Mouse (Mus musculus): Measurements from ENCODE around the gene Papolb.

Papolb gene

DNA sequence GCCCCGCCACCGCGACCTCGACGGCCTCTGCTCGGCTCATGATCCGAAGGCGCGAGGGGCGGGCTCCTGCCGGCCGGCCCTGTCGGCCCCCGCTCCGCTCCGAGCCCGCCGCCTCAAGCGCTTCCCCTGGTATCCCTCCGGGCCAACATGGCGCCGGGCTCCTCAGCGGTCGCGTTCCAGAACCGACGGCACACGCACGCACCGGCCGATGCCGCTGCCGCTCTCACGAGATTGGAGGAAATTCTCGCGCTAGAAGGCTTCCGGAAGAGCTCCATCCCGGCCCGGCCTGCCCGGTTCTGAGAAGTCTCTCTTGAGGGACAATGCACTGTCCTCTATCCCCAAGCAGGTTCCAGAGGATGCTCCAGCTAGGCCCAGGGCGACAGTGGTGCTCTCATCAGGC, at the start of gene Papolb:
TSS of gene Papolb (minus strand) at position 162 of the 400 bp plus-strand sequence.
- DNase-seq (ENCODE audit: low read depth, low spot score) = no peak

GRCm38 (mm10) chr5:142578192-142578591, 48.3 kb upstream of the Papolb start:
- DNase-seq (ENCODE audit: low read depth, low spot score) = no peak

- no peak for DNase-seq (ENCODE audit: low read depth, low spot score)
These were observed 47.0 kb upstream of the Papolb start for GRCm38 (mm10) chr5:142576832-142577231.

- no peak for DNase-seq (ENCODE audit: low read depth, low spot score)
These were observed 44.6 kb upstream of the Papolb start for GRCm38 (mm10) chr5:142574323-142575057.

GRCm38 (mm10) chr5:142564606-142565005, 34.7 kb upstream of the Papolb start:
- DNase-seq (ENCODE audit: low read depth, low spot score) = no peak

GRCm38 (mm10) chr5:142560261-142560660, 30.4 kb upstream of the Papolb start:
- no peak for DNase-seq (ENCODE audit: low read depth, low spot score)

DNA sequence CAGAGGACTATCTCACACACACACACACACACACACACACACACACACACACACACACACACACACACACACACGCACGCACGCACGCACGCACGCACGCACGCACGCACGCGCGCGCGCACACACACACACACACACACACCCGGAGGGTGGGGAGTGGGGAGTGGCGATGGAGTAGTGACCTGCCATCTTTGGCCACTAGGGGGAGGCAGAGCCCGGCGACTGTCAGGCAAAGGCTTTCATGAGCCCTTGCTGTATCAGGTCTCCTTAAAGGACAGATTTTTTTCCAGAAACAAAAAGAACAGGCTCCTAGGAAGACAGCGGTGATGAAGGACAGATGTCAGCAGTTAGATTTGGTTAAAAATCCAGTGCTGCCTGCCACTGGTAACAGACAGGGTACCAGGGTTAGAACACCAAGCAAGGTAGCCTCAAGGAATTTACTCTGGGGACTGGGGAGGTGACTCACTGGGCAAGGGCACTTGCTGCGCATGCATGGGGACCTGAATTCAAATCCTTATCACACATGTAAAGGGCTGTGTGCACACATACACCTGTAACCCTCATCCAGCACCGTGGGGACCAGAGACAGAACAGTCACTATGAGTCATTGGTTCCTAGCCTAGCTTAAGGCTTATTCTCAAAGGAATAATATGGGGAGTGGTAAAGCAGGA, 27.7 kb upstream of the Papolb start:
- peak; percentile 74 for DNase-seq (ENCODE audit: low read depth, low spot score)

GRCm38 (mm10) chr5:142556721-142557120, 26.8 kb upstream of the Papolb start:
- no peak for DNase-seq (ENCODE audit: low read depth, low spot score)

DNA sequence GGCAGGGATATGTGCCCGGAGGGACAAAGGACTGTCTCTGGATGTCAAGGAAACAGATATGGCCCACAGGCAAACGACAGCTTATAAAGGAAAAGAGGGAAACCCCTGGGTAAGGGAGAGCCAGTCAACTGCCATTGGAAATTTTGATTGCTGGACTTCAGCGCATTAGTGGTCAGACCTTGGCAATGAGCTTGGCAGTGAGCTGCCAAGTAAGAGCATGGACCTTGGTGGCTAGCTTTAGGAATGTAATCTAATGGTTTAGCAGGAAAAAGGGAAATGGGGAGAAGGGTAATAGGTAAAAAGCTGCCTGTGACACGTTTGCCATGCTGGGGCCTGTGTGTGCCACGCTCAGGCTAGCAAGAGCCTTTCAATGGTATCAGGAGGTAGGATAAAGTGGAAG, 26.0 kb upstream of the Papolb start:
- DNase-seq (ENCODE audit: low read depth, low spot score) = no peak

DNA sequence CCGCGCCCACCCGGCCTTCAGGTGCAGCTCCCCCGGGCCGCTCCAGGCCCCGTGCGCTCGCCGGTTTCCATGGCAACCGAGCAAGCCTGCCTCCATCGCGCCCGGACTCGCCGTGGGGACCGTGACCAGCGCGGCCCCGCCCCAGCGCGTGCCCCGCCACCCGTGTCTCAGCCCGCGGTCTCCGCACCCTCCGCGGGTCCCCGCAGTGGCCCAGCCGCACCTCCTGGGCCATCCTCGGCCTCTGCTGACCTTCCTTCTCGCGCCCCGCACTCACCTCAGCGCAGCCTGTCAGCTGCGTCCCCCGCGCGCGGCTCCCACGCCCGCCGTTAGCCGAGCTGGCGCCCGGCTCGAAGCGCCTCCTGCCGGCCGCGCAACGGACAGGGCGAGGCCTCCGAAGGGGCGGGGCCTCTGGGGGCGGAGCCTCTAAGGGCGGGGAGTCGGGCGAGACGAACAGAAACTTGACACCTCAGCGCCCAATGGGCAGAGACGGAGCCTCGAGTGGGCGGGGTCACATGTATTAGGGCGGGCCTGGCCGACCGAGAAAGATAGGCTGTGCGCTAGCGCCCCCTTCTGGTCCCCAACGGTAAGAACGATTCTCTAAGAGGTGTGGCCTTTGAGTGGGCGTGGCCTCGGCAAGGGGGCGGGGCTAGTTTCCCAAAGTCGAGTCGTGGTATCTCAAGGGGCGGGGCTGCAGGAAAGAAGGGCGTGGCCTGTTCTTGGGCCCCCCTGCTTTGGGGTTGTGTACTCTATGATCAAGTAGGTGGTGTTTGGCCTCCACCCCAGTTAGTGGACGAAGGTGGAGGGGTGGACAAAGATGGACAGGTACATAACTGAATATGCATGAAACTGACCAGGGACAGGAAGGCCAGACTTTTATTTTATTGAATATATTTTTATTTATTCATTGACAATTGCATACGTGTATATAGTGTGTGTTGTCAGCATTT, 21.1 kb upstream of the Papolb start, which contains the start of gene Radil:
TSS of gene Radil (minus strand) at position 393 of the 947 bp plus-strand sequence.
- peak; percentile 93 for DNase-seq (ENCODE audit: low read depth, low spot score)

GRCm38 (mm10) chr5:142549961-142550705, 20.3 kb upstream of the Papolb start:
- peak; percentile 48 for DNase-seq (ENCODE audit: low read depth, low spot score)

DNA sequence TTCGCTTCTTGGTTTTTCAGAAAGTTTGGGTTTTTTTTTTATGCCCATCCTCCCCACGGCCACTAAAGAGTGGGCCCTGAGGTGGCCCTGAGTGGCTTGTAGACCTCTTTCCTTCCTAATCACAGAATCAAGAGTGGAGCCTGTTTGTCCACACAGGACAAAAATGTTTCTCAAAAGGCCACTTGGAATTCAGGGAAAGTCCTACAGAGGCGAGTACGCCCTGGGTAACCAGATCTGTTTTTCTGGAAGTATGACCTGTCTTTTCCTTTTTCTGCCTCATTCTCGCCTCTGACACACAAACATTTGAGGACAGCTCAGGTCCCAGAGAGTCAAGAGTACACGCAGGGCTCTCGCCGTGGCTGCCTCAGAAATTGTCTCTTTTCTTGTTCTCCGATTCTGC, 19.6 kb upstream of the Papolb start:
- DNase-seq (ENCODE audit: low read depth, low spot score) = no peak

- DNase-seq (ENCODE audit: low read depth, low spot score) = no peak
These were observed 17.2 kb upstream of the Papolb start for GRCm38 (mm10) chr5:142547066-142547465.

DNA sequence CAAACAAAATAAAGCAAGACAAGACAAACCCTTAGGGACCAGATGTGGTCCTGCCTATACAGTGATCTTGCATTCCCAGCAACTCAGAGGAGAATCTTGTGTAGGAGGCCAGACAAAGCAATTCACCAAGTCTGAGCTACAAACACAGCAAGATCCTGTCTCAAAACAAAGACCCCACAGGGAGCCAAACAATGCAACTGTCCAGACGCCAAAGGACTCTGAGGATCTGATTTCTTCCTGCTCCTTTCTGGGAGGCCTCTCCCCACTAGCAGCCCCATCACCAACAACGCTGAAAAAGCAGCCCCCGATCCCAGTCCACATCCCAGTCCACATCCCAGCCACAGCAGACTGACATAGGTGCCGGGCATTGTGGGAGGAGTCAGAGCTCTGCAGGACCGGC, 16.5 kb upstream of the Papolb start:
- no peak for DNase-seq (ENCODE audit: low read depth, low spot score)

GRCm38 (mm10) chr5:142545014-142545795, 15.3 kb upstream of the Papolb start:
- DNase-seq (ENCODE audit: low read depth, low spot score) = no peak

GRCm38 (mm10) chr5:142537286-142537685, 7.4 kb upstream of the Papolb start:
- DNase-seq (ENCODE audit: low read depth, low spot score) = no peak

DNA sequence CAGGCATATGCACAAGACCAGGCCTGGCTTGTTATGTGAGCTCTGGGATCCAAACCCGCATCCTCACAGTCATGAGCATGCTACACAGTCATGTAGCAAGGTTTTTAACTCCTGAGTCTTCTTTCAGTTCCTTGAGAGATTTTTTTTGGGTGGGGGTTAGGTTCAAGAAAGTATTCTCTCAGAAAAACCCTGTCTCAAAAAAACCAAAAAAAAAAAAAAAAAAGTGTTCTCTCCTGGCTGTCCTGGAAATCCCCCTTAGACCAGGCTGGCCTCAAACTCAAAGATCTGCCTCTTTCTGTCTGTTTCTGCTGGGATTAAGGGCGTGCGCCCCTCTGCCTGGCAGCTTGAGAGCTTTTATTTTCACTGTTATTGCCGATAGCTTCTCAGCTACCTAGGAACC, 5.5 kb upstream of the Papolb start:
- no peak for DNase-seq (ENCODE audit: low read depth, low spot score)

GRCm38 (mm10) chr5:142524711-142525464, 5.0 kb downstream of the Papolb start:
- DNase-seq (ENCODE audit: low read depth, low spot score) = no peak

DNA sequence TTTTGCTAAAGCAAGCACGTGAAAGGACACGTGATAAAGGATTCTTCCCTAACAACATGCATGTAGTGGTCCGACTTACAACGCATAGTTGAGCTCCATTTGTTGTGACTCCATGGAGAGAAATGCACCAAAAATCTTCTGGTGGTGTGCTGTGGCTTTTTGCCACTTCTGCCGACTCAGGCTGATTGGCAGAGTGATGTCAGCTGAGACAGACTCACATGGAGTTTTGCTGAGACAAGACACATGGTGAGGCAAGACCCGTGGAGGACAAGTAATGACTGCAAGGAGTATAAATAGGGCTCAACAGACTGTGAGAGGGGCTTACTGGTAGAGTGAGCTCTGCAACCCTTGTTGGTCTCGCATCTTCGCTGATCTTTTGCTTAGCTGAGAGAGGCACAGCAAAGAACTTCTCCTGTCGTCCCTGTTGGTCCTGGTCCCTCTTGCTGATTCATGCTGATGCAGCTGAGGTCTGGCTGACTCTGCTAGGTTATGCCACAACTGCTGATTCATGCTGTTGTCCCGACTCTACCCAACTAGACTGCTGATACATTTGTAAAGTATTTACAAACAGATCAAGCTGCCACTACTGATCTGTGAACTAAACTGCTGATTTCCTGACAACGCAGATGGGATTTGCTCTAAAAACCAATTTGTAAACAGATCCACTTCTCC, 8.5 kb downstream of the Papolb start:
- no peak for DNase-seq (ENCODE audit: low read depth, low spot score)
